Mouse (Mus musculus): ENCODE data around the gene Zmynd19.
"Not testable (repeated sequence)": the region's sequence is repeated elsewhere in the genome, so short reads cannot be mapped to it uniquely, and the experiment has no call there.

Zmynd19 gene

DNA sequence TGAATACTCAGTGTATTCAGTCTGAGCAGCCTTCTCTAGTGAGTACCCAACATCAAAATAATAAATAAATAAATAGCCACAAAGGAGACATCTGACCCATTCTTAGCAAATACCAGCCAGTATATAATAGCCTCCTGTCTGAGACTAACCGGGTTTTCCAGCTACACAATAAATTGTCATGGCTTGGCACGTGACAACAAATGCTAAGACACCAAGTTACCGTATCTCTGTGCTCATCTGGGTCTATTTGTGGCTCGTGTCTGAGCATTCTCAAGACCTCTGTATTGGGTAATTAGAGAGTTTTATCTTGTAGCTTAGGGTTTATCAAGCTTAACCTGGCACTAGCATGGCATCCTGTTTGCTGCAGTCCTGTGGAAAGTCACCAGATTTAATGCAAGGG is 7.5 kb upstream of the Zmynd19 start:
- DNase-seq (ENCODE audit: low spot score in 2 of 2) = no peak

DNA sequence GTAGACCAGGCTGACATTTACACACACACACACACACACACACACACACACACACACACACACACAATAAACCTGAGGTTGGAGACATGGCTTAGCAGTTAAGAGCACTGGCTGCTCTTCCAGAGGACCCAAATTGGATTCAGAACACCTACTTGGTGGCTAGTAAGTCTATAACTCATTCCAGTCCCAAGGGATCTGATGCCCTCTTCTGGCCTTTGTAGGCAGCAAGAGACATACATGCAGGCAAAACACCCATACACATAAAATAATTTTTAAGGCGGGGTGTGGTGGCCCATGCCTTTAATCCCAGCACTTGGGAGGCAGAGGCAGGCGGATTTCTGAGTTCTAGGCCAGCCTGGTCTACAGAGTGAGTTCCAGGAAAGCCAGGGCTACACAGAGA is 5.3 kb upstream of the Zmynd19 start:
- not testable (repeated sequence) for DNase-seq (ENCODE audit: low spot score in 2 of 2)

- no peak for DNase-seq (ENCODE audit: low spot score in 2 of 2)
These were observed 570 bp downstream of the Zmynd19 start for GRCm38 (mm10) chr2:24950189-24950535.

GRCm38 (mm10) chr2:24952537-24953055 is 3.0 kb downstream of the Zmynd19 start:
- DNase-seq (ENCODE audit: low spot score in 2 of 2) = no peak

GRCm38 (mm10) chr2:24960910-24961309 is 11.3 kb downstream of the Zmynd19 start:
- DNase-seq (ENCODE audit: low spot score in 2 of 2) = no peak

DNA sequence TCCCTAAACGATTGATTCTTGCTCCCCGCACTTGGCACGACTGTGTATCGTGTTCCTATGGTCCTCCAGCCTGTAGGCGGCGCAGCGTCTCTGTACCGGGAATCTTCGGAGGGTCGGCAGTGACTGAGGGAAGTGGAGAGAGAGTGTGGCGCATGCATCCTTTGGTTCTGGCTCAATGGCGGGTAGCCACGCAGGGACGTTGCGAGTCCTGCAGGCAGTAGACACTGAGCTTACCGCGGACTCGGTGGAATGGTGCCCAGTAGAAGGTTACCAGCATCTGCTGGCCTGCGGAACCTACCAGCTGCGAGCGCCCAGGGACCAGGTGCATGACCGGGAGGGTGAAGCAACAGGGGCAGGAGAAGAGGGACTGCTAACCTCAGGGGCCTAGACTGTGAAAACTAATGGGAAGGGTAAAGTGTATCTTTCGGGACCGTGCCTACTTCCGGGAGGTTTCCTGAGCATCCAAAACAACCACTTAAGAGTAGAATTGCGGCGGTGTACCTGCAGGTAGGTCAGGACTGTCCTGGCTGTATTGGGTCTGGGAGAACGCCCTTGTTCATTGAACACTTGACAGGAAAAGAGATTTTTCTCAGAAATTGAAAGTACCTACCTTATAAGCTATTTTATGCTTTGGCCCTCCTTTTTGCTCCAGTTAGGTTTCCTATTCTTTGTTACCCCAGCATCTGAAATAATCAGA is 12.9 kb downstream of the Zmynd19 start, which contains the start of gene Dph7:
Gene Dph7, plus strand, starts transcription at position 97 of the 697 bp plus-strand sequence.
- DNase-seq (ENCODE audit: low spot score in 2 of 2) = peak; percentile 70 to 75

GRCm38 (mm10) chr2:24970386-24970785 is 20.8 kb downstream of the Zmynd19 start:
- DNase-seq (ENCODE audit: low spot score in 2 of 2) = no peak

- DNase-seq (ENCODE audit: low spot score in 2 of 2) = not testable (repeated sequence)
These were observed 24.9 kb downstream of the Zmynd19 start for GRCm38 (mm10) chr2:24974452-24974851.

- DNase-seq (ENCODE audit: low spot score in 2 of 2) = peak; percentile 96 to 97
These were observed 25.5 kb downstream of the Zmynd19 start, which contains the start of gene Mrpl41 for GRCm38 (mm10) chr2:24974906-24975703. Gene Mrpl41, minus strand, starts transcription at chr2:24975098.

DNA sequence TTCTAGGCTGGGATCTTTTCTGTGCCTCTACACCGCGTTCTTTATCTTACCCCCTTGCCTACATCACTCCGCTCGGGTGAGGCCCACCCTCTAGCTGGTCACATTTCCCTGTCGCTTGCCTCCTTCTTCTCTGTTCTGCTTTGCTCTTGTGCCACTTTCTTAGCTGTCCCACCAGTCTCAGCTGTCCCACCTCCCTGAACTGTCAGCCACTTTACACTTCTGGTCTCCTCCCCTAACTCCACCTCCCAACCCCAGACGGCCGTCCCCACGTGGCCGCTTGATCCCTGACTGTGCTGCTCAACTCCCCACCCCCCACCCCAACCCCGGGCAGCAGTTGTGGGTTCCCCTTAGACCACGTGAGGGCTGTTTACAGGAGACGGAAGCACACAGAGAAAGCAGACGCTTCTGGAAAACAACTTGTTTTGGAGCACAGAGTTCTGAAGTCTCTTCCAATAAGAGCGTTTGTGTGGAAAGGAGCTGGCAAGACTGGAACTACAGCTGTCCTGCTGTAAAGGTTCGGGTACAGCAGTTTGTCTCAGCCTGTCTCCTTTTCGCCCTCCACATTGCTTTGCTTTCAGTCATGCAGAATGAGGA is 26.2 kb downstream of the Zmynd19 start, which contains the start of gene Pnpla7:
Gene Pnpla7, plus strand, starts transcription at position 330 of the 594 bp plus-strand sequence.
- DNase-seq (ENCODE audit: low spot score in 2 of 2) = peak; percentile 83 to 85

DNA sequence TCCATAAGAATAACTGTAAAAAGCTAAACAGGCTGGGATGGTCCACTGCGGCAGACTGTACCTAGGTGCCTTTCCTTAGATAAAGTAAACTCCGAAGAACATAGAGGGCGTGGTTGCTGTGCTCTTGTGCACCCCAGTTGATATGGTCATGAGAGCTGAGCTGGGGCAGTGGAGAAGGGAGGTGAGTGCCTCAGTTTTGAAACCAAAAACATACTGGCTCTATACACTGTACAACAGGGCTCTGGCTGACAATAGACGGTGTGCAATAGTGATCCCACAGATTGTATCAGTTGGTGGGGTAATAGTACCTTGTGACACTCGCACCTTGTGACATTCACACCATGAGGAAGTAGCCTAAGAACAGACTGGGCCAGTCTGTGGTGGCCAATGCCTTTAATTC is 27.4 kb downstream of the Zmynd19 start:
- no peak for DNase-seq (ENCODE audit: low spot score in 2 of 2)

DNA sequence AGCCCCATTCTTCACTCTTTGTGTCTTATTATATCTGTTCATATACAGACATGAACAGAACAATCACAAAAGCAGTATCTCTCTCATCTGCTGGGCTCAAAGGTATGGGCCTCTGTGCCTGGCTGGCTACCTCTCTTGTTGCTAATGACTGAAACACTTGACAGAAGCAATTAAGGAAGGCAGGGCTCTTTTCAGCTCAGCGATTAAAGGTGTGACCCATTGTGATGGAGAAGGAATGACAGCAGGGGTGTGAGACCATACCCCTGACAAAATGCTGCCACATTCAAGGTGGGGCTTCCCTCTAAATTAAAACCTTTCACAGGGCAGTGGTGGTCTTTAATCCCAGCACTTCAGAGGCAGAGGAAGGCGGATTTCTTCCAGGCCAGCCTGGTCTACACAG is 38.2 kb downstream of the Zmynd19 start:
- no peak for DNase-seq (ENCODE audit: low spot score in 2 of 2)

GRCm38 (mm10) chr2:24995332-24995731 is 45.7 kb downstream of the Zmynd19 start:
- no peak for DNase-seq (ENCODE audit: low spot score in 2 of 2)

GRCm38 (mm10) chr2:24996471-24996870 is 46.9 kb downstream of the Zmynd19 start:
- DNase-seq (ENCODE audit: low spot score in 2 of 2) = no peak

DNA sequence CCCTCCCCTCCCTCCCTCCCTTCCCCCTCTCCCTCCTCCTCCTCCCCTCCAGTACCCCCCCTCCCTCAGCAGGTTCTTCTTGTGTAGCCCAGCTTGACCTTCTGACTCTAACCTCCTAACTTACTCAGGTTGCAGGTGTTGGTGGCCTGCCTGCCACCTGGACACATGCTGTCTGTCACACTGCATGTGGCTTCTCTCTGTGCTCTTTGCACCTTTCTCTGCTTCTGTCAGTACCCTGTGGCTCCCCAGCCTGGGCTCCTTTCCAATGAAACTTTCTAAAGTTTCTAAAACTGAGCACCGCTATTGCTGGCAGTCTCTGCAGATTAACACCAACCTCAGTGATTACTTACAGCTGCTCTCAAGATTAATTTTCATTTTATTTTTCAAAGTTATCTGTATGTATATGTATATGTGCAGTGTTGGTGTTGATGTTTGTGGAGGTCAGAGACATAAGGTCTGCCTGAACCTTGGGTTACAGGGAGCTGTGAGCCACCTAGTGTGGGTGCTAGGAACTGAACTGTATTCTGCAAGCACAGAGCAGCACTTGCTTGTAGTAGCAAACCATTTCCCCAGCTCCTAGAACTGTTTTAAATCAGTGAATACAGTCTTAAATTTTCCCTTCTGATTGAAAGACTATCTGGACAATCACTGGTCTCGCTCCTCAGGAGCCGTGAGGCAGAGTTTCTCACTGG is 51.1 kb downstream of the Zmynd19 start:
- no peak for DNase-seq (ENCODE audit: low spot score in 2 of 2)

DNA sequence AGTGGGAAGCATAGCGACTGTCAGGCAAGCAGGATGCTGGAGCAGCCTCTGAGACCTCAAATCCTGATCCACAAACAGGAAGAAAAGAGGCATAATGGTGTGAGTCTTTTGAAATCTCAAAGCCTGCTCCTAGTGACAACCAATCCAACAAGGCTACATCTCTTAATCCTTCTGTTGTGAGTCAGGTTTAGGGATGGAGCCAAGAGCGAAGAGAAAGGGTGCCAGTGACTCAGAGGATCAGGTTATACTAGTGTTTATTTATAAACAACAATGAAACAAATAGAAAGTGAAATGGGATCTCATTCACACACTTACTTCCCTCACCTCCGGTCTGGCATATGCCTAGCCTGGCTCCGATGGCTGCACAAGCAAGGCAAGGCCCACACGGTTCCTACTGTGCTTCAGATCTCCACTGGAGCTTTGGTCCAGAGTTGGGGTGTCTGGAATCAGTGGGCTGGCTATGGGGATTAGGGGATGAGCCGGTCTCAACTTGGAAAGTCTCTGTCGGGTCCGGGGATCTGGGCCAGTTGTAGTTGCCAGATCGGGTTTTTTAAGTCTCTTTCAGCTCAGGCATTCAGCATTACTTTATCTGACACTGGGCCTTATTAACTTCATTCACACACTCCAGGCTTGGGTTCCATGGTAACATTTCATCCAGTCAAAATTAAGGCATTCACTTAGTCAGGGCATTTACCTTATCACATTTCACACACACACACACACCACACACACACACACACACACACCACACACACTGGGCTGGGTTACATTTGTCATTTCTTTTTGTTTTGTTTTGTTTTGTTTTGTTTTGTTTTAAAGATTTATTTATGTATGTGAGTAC is 54.6 kb downstream of the Zmynd19 start:
- DNase-seq (ENCODE audit: low spot score in 2 of 2) = no peak

DNA sequence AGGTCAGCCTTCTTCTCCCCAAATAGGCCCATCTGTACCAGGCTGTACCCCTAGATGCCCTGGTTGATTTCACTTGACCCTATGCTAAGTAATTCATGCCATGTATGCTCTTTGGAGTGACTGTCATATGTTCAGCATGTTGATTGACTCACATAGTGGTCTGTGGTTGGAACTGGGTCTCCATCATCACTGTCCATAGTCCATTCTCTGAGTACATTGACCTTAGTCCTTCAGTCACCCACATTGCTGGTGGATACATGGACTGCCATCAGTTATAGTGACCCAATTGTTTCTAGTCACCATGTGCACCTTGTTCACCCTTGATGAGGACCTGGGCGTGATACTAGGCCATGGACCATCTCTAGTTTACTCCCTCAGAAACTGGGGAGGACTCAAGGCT is 57.2 kb downstream of the Zmynd19 start:
- DNase-seq (ENCODE audit: low spot score in 2 of 2) = no peak

DNA sequence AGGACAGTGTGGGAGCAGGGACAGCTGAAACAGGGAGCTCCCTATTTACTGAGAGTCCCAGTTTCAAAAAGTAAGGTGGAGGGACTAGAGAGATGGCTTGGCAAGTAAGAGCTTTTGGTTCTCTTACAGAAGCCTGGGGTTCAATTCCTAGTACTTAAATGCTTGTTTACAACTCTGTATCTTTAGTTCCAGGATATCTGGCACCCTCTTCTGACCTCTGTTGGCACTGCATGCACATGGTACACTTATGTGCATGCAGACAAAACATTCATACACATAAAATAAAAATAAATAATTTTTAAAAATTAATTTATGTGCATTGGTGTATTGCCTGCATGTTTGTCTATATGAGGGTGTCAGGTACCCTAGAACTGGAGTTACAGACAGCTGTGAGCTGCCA is 58.7 kb downstream of the Zmynd19 start:
- DNase-seq (ENCODE audit: low spot score in 2 of 2) = no peak

Data from heart, adult 9 months (tissue).